Mouse (Mus musculus) heart, postnatal 25 days (tissue): ENCODE data around the gene Gm12666. TPM values are rescaled to one million over a fixed set of nuclear protein-coding genes. Genes with fewer than 3 reads are reported as not detected.
"Not testable (repeated sequence)": the region's sequence is repeated elsewhere in the genome, so short reads cannot be mapped to it uniquely, and the experiment has no call there.

ENCODE experiments used
- DNase-seq: peaks from one replicate; pipeline ENCODE4 v3.0.0; 2022; ENCODE audit warnings: low spot score
- intact Hi-C: fragments of 180-260 bp; cut with DNase I; formaldehyde crosslinking; loops from one replicate; pipeline ENCODE4 v1.15.1; 2025
- total RNA-seq, 2 experiments: library from RNA; stranded (reverse); gene quantifications; 2 replicates each; pipeline ENCODE4 v1.2.3; 2021

Gm12666 gene
- total RNA-seq = 1 to 10 TPM; 1.5 to 2.0 TPM

- intact Hi-C loops, DNase-seq: not testable (repeated sequence)
These were observed at the start of gene Gm12666 for GRCm38 (mm10) chr4:92191649-92192048. Gm12666 (minus strand) TSS chr4:92191749.

- intact Hi-C loops = no loop called here
- no peak for DNase-seq
These were observed 34.8 kb upstream of the Gm12666 start for GRCm38 (mm10) chr4:92226326-92226725.

- no peak for DNase-seq
- intact Hi-C loops = no loop called here
These were observed 24.7 kb upstream of the Gm12666 start for GRCm38 (mm10) chr4:92216286-92216685.

- intact Hi-C loops = no loop called here
- no peak for DNase-seq
These were observed 38.9 kb downstream of the Gm12666 start for GRCm38 (mm10) chr4:92152646-92153045.

GRCm38 (mm10) chr4:92147134-92147533, 44.4 kb downstream of the Gm12666 start, which contains the start of gene Izumo3:
Izumo3 (minus strand) TSS chr4:92147234.
- intact Hi-C loops = no loop called here
- DNase-seq = no peak

Other genes with a start within 250 kb of the Gm12666 start
- gene Izumo3, start 44.5 kb downstream of the Gm12666 start, total RNA-seq = not detected